Mouse (Mus musculus): ENCODE results near the gene Cdc42.

The Cdc42 gene

DNA sequence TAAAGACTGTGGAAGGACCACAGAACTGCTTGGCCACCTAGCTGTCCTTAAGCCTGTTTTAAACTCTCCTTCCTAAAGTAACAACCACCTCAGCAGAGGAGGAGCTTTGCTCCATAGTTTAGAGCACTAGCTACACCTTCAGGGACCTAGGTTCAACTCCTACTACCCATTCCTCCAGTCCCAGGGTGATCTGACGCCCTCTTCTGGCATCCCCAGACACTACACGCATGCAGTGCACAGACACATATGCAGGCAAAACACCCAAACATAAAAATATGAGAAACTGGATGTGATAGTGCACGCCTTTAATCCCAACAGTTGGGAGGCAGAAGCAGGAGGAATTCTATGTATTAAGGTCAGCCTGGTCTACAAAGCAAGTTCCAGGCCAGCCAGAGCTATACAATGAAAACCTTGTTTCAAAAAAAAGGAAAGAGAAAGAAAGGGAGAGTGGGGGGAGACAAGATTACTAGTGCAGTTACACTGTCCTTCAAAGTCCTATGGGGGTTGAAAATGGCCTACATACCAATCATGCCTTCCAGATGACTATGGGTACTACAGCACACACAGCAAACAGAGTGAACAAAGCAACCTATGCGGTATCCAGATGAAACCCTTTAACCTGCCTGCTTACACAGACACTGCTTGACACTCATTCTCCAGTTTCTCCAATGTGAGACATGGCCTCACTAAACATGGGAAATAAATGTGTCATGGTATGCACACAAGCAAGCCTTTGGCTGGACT is 41.3 kb downstream of the Cdc42 start:
- DNase-seq (ENCODE audit: low read depth, low spot score), result peak; percentile 64

DNA sequence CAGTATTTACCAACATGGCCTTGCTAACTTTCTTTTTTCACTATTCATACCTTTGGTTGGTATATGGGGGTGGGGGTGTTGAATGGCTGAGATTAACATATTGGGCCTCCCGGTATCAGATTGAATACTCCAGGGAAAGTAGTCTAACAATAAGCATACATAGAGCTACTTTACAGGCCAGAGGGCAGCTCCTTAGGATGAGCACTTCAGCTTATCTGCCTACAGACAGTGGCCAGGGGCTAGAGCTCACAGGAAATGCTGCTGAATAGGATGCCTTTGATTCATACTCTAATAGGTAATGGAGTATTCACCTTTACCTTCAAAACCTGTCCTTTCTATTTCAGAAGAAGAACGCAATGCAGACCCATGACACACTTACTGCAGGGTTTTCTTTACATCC is 42.5 kb downstream of the Cdc42 start:
- DNase-seq (ENCODE audit: low read depth, low spot score), result no peak

DNA sequence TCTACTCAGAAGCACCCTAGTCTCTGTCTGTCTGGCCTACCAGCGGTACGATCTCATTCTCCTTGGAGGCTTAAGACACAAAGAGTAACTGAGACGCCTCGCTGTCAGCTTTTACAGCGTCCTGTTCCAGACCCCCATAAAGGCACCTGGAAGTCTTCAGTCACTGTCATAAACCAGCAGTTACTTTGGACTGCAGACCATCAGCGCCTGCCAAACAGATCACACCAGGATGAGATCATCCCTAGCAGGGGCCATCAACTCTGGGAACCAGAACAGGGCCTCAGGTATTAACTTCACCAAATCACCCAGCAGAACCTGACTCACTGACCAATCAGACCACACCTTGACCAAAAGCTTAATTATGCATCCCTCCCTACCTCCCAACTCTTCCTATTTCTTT is 43.0 kb downstream of the Cdc42 start:
- DNase-seq (ENCODE audit: low read depth, low spot score), result no peak

DNA sequence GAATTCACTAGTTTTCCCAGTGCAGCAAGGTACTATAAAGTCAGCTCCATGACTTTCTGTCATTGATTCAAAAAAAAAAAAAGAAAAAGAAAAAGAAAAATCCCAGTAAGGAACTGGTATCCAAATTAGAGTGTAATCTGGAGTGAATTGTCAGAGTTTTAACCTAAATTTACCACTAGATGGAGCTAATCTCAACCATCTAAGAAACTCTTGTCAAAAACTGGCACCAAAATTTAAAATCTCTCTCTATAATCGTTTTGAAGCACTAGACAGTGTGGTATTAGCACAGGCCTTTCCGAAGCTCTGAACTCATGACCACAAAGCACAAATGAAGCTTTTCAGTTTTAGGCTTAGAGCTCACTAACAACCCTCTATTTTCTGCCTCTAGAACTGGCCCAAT is 44.0 kb downstream of the Cdc42 start:
- peak; percentile 61 for DNase-seq (ENCODE audit: low read depth, low spot score)

DNA sequence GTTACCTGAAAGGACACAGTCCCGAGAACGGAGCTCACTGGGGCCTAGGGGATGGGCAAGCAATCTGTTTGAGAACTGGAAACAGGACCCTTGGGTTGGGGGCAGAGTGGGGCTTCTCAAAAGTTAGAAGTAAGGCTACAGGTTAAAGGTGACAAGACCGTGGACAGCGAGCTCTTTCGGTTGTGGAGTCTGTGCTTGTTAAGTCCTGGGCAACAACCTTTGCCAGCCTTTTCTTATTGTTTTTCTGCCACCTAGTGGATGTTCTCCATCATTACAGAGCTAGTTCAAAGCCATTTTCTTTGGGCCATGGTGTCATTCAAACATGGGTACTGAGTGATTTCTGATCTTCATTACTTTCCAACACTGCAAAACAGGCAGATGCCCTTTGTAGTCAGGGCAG is 49.1 kb downstream of the Cdc42 start:
- DNase-seq (ENCODE audit: low read depth, low spot score), result peak; percentile 76

DNA sequence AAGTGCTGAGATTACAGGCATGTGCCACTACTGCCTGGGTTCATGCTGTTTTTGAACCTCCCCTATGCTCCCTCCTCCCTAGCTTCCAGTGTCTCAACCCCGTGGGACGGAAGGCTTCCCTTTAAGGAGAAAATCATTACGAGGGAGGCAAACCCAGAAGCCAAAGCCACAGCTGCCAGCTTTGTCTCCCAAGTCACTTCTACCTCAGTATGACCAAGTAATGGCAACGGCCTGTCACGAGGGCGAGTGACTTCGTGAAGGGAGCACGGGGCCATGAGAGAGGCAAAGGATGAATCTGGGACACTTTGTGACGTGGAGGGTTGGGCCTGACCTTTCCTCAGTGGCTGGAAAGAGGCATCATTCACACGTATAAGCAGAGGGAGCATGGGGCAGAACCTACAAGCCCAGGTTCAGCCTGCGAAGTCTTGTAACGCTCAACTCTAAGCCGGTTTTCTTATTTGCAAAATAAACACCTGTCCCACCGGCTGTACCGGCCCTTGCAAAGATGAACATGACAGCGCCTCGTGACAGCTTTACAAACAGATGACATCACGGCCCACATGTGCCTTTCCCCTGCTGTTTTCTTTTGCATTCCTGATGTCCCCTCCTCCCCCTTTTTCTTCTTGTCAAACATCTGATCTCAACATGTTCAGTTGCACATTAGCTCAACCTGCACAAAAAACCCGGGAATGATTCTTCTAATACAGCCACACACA is 50.4 kb downstream of the Cdc42 start:
- no peak for DNase-seq (ENCODE audit: low read depth, low spot score)

DNA sequence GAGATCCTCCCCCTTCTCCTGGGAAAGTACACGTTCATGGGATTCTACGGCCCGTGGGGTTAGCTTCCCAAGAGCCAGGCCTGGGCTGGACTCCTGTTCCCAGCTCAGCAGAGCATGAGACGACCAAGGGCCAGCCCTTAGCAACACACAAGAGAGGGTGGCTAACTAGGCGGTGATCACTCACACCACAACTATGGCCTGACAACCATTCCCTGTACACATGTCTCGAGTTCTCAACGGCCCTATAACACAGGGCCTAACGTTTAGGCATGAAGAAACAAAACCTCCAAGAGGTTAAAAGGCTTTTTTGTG is 51.0 kb downstream of the Cdc42 start:
- no peak for DNase-seq (ENCODE audit: low read depth, low spot score)

DNA sequence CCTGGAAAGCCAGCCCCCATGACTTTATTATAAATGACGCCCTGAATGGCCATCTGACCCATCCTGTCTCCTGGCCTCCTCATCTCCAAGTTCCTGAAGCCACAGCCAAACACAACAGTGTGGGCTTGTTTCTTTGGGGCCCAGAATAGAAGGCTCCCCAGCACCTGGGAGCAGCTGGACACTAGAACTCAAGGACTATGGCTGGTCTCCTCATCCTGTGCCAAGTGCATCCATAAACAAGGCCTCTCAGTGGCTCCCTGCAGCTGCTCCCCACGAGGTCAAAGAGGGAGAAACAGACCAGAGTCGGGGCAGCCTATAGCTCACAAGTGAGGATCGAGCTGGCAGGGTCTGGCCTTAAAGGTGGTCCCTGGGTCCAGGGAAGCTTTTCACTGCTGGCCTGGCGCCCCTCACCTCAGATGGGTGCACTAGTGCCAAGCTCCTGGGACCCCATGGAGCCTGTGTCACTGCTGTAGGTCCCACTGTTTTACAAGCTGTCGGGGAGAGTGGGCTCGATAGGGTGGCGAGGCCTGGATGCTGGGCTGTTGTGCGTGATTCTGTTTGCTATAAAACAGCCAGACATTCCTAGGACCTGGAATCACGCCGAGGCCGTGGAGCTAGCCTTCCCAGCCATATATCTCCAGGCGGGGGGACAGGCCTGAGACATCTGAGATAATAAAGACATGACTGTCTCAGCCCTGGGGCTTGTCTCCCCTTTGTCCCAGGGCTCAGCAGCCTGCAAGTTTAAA is 51.5 kb downstream of the Cdc42 start:
- DNase-seq (ENCODE audit: low read depth, low spot score), result no peak

DNA sequence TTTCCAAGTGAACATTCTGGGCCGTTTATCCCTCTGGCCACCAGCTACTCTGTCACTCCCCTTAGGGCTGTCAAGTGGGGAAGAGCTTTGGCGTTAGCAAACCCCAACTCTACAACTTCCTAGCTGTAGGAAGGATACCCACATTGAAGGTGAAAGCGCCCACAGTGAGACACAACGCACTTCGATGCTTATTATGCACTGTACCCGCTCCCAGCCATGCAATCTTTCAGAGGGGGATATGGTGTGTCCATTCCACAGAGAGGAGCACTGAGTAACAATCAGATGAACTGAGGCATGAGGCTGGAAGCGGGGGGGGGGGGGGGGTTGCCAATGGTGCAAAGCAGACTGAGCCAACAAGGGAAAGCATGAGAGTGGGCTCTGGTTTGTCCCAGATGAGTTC is 52.5 kb downstream of the Cdc42 start:
- DNase-seq (ENCODE audit: low read depth, low spot score), result no peak

DNA sequence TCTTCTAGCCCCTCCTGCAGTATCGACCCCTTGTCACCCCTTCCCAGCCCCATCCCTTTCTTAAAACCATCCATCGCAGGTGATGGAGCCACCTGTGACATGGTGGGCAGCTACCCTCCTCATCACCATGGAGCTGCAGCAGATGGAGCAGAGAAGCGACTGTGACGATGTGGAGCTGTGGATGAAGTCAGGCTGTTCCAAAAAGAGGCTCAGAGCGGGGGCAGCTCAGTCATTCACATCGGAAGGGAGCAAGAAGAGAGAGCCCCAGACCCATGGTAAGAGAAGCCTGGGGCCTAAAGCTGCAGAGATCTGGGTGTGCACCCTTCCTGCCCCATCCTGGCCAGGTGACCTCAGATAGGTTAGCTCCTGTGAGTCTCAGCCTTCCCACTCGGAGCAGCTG is 53.4 kb downstream of the Cdc42 start:
- no peak for DNase-seq (ENCODE audit: low read depth, low spot score)

DNA sequence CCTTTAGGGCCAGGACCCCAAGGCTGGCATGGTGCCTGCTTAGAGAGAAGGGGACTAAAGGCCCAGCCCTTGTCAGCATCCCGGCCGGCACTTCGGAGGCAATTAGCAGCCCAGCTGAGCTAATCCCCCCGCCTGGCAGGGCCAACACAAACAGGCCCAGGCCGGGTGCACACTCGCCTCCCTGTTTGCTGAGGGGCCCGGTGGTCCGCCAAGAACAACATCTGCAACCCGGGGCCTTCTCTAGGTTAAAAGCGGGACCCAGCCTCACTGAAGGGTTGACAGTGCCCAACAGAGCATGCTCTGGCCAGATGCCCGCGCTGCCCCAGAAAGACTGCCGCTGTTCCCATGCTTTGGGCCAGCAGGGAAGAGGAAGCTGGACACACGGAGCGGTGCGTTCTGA is 55.9 kb downstream of the Cdc42 start:
- DNase-seq (ENCODE audit: low read depth, low spot score), result no peak

DNA sequence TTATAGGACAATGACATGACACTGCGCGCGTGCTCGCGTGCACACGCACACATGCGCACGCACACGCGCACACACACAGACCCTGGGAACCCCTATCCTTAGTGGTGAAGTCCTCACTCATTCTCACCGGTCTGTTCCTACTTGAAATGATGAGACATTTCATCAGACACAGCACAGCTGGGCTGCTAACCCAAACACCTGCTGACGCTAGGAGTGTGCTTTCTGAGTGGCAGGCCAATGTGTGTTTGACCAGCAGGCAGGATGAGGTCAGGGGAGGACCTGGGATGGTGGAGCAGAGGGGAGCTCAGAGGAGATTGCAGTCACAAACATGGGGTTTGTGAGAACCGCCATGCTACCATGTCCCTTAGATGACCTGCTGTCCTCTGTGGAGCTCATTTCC is 57.3 kb downstream of the Cdc42 start:
- DNase-seq (ENCODE audit: low read depth, low spot score), result no peak

DNA sequence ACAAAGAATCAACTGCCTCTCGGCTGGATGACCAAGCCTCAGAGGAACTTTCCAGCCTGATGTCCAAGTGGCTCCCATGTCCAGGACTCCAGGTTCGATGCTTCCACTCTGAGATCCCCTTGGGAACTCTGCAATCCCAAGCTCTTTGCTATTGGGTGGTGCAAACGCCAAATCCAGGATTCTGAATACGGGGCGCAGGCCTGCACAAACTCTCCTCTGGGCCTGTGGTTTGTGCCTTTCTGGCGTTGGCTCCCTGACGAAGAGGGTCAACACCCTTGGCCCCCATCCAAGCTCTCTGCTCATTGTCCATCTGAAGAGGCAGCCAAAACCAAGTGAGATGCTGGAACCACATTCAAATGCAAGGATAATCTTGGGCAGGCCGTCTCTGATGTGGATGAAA is 59.1 kb downstream of the Cdc42 start:
- DNase-seq (ENCODE audit: low read depth, low spot score), result no peak

DNA sequence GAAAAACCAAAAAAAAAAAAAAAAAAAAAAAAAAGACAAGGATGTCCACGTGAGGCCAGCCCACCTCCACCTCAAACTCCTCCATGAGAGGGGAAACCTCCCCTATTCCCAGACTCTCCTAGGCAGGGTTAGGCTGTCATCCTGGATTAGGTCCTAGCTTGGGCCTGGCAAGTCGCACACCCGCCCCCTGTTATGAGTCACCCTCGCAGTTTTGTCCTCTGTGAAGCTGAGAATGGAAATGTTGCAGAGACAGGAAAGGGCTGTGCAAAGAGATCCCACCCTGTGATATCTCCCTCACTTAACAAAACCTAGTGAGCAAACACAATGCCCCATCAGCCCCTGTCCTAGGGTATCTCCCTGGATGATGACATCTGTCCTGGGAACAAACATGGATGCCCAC is 59.9 kb downstream of the Cdc42 start:
- DNase-seq (ENCODE audit: low read depth, low spot score), result peak; percentile 57

DNA sequence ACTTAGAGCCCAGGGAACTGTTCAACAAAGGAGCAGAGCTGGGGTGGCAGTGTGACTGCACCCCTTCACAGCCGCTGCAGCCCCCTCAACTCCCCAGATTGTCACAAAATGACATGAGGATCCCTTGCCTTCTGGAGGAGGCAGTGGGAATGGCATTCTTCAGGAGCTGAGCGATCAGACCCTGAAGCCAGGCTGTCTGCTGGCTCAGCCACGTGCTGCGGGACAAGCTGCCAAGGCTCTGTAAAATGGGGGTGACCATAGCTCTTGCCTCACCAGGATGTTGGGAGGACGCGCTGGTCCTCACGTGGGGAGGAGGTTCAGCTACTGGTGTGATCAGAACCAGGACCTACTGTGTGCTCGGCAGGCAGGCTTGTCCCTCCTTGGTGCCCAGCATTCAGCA is 62.6 kb downstream of the Cdc42 start:
- no peak for DNase-seq (ENCODE audit: low read depth, low spot score)

DNA sequence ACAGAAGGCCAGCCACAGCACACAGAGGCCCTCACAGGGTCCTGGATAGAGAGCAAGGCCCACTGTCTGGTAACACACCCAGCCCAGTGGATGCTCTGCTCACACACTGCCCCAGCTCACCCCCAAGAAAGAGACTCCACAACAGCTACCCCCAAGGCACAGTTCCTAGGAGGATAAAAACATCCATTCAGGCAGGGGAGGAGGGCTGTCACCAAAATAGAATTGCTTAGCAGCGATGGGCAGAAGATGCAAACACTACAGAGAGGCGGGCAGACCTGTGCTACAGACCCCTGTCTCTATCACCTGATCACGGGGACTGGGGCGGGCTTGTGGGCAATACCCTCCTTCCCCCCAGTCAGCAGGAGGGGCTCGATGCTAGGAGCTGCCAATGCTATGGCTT is 63.0 kb downstream of the Cdc42 start:
- no peak for DNase-seq (ENCODE audit: low read depth, low spot score)

DNA sequence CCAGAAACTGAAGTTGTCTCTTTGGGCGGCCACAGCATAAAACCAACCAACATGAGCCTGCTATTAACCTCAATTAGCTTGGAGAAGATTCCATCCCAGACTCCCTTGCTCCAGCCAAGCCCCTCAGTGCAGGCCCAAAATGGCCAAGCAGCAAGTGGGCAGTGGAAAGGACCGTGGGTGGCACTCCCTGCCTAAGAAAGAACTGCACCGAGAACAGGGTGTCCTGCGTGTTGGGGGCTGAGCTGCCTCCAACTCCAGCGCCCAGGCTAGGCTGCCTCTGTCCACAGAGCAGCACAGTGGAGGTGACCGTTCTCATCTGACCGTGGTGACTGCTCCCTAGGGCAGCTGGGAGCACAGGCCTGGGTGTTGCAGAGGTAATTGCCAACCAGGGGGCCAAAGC is 63.5 kb downstream of the Cdc42 start:
- DNase-seq (ENCODE audit: low read depth, low spot score), result no peak

DNA sequence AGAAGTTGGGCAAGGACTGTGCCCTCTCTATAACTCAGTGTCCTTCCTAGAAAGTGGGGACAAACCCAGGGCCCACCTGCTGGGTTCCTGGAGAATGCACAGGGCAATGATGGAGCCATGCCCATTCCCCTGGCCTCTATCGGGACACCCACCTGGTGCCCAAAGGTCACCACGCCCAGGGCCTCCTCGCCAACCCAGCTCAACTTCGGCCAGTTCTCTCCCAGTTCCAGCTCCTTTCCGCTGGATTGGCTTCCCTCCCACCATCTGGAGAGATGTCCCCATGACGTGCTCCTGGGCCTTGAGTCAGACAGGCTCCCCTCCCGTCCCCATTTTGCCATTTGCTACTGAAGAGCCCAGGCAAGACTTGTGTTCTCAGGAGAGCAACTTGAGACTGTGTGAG is 64.9 kb downstream of the Cdc42 start:
- DNase-seq (ENCODE audit: low read depth, low spot score), result no peak

DNA sequence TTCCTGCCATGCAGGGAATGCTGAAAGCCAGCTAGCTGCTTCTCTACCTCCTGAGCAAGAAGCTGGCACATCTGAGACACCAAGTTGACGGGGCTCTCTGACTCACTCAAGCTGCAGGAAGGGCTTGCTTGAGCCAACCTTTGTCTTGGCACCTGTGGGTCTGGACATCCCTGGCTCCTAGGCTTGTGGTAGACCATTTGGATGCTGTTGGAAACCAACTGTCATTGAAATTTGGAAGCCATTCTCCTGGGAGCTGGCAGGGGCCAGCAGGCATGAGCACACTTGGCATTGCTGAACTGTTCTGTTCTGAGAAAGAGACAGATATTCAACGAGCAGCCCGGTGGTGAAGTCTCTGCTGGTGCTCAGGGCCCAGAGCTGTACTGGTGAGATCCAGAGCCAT is 67.3 kb downstream of the Cdc42 start:
- no peak for DNase-seq (ENCODE audit: low read depth, low spot score)

DNA sequence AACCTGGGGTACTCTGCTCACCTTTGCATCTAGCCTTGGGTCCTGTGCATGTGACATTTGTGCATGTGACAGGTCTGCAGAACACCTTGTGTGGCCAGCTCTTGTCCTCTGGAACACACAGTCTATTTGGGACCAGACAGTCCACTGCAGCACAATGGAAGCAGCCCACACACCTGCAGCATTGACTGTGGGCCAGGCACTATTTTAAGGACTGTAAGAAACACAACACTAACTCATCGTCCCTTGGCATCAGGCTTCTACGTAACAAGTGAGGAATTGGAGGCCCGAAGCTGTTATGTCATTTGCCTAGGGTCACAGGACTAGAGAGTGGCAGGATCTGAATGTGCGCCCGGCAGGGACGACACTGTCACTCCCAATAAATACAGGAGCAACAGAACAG is 67.8 kb downstream of the Cdc42 start:
- DNase-seq (ENCODE audit: low read depth, low spot score), result no peak

DNA sequence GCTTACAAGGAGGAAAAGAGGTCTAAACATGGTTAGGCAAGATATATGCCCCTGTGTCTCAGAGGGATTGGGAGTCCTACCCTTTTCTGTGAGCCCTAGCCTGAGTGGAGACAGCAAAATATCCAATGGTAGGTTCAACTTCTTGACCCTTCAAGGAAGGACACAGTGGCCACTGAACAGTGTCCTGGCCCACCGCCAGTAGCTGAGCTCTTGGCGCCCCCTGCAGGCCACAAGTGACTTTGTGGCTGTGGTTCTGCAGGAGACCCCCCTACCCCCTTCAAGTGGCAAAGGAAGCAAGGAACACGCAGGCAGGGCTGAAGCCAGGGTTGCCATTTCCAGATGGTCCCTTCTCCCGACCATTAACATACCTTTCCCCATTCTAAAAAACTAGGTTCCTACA is 69.7 kb downstream of the Cdc42 start:
- peak; percentile 51 for DNase-seq (ENCODE audit: low read depth, low spot score)

DNA sequence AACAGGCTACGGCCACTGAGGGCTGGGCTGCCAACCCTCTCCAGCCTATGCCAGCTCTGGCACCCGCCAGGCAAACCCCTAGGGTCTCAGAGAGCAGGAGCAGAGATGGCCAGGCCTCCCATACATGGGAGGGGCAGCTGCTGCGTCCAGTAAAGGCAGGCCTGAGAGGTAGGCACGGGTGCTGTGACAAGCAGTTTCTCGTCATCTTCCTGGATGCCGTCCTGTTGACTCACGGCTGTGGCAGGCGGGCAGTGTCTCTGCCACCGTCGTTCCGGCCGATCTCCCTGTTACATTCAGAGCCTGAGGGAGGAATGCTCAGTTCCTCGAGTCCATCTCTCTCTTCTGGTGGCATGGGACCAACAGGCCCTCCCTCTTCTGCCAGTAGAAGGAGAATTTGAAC is 70.3 kb downstream of the Cdc42 start:
- peak; percentile 78 for DNase-seq (ENCODE audit: low read depth, low spot score)

DNA sequence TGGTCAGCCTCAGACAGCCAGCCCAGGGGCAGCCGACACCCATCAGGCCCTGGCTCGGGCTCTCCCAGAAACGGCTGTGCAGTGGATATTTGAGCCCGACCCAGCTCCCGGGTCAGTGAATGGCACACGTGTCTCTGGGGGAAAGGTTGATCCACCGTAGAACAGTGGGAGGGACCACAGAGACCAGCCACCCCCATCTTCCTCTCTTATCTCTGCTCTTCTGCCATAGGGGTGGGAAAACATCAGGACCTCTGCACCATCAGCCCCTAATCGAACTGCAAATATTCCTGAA is 70.9 kb downstream of the Cdc42 start:
- DNase-seq (ENCODE audit: low read depth, low spot score), result no peak
